9 mouse cellular contexts compared by ENCODE assay signal in genomic region chr11:76912055-76912395, GRCm38 (mm10). TPM values are rescaled to one million over a fixed set of nuclear protein-coding genes. Genes with fewer than 3 reads are reported as not detected.
A peak's percentile ranks its signal among the peaks of the same experiment; 100 is the strongest.
DNase-seq lines count a peak whose midpoint lies in the region; ATAC-seq and TF ChIP-seq lines count a peak whose summit lies in the region.
"Had no signal": no experiment of that assay in that cellular context is flagged by ENCODE, and none has a peak within 500 bp of the region (broad histone marks: within the 10 kb centered on the region; RNA-seq: fewer than 3 reads in every experiment).

No protein-coding gene starts in this region.

- POLR2A ChIA-PET in Patski (lab: Charles Lee), result interaction anchor here (0.9 to 1.4 kb wide), 2 partner anchors 34 to 65 kb away, joined by 3 to 5 read pairs; partner anchors contain the start of gene Cpd

- intact Hi-C loops in heart, postnatal 14 days (cut with DNase I), result no loop called here
- intact Hi-C loops in gastrocnemius, postnatal 36 days (cut with DNase I), result no loop called here

- in situ Hi-C loops in Patski (cut with MboI; ENCODE audit: low pct_unique_long_range_greater_than_20kb), result no loop called here

- peak; percentile 86 for DNase-seq in heart, adult 11 months
- no peak for DNase-seq in heart, postnatal 14 days
- DNase-seq in Patski (ENCODE audit: low read depth, low spot score), result no peak
- peak; percentile 40 to 75 for DNase-seq in frontal cortex, adult 2 months (ENCODE audit: extremely low spot score in 1 of 2, low spot score in 1 of 2)
- peak; percentile 46 to 80 for DNase-seq in layer of hippocampus, postnatal 14 days (ENCODE audit: low spot score in 2 of 2)
- DNase-seq in spleen, postnatal 4 days (ENCODE audit: low spot score in 2 of 2), result no peak
- DNase-seq in gastrocnemius, postnatal 36 days, result no peak

- TF ChIP-seq CTCF in Patski (IDR thresholded peaks at IDR 0.05), result no peak

- CTCF ChIA-PET in Patski (lab: Charles Lee), result interaction anchor here (0.9 to 1.8 kb wide), 7 partner anchors 8 to 124 kb away, joined by 3 to 7 read pairs (median 3); no protein-coding TSS in a partner anchor

- no peaks in the 10 kb centered on the region for H3K27me3 ChIP-seq in Patski

- ATAC-seq in Patski, result peak; percentile 45
- no peak for ATAC-seq in erythroid progenitor cell, adult 5-6 weeks (replicated peaks; ENCODE audit: low FRiP score, poor library complexity, severe bottlenecking)

RNA-seq across cellular contexts. Expression of gene Tmigd1, which starts 10.1 kb away (rescaled TPM):
- under 1 TPM; 0.80 to 0.84 TPM for total RNA-seq in heart, postnatal 14 days (2021)
- polyA plus RNA-seq in Patski (2021), result 4.4 TPM
- 0.11 TPM in 1 of 2 replicates, not detected in the other for polyA plus RNA-seq in frontal cortex, adult 2 months (2012; rRNA removed)
- total RNA-seq in layer of hippocampus, postnatal 14 days (2021), result not detected
- total RNA-seq in erythroid progenitor cell, adult 5-6 weeks (2015; ENCODE audit: low replicate concordance), result not detected in 2 replicates
- total RNA-seq in erythroid progenitor cell, adult 5-6 weeks (2017; ENCODE audit: low replicate concordance), result not detected in 2 replicates
- total RNA-seq in gastrocnemius, postnatal 36 days (2021), result under 1 TPM in 1 of 2 experiments, not detected in 1; 0.41 TPM
- total RNA-seq: CH12.LX had no signal

RNA-seq across cellular contexts. Expression of gene Blmh, which starts 12.6 kb away (rescaled TPM):
- 10 to 100 TPM; 46.0 to 47.1 TPM for total RNA-seq in heart, postnatal 14 days (2021)
- polyA plus RNA-seq in Patski (2021), result 66.3 TPM
- 39.8 and 41.7 TPM in 2 replicates for polyA plus RNA-seq in frontal cortex, adult 2 months (2012; rRNA removed)
- 10 to 100 TPM; 68.5 to 69.9 TPM for total RNA-seq in layer of hippocampus, postnatal 14 days (2021)
- 11.2 and 16.8 TPM in 2 replicates for total RNA-seq in erythroid progenitor cell, adult 5-6 weeks (2015; ENCODE audit: low replicate concordance)
- total RNA-seq in erythroid progenitor cell, adult 5-6 weeks (2017; ENCODE audit: low replicate concordance), result 30.4 and 38.4 TPM in 2 replicates
- total RNA-seq in gastrocnemius, postnatal 36 days (2021), result 10 to 100 TPM; 29.6 to 33.0 TPM

Comparison
In these comparisons a context has a peak if more than half of its experiments do, and no peak if none do; other contexts are left out.
1. DNase-seq: peak in heart, adult 11 months (single experiment), frontal cortex, adult 2 months (2 of 2) and layer of hippocampus, postnatal 14 days (2 of 2); none in heart, postnatal 14 days (0 of 2), Patski (single experiment), spleen, postnatal 4 days (0 of 2) and gastrocnemius, postnatal 36 days (0 of 2).